Mouse (Mus musculus) layer of hippocampus, adult 2 months (tissue): ENCODE results near the gene Onecut1. TPM values are rescaled to one million over a fixed set of nuclear protein-coding genes. Genes with fewer than 3 reads are reported as not detected.
A peak's percentile ranks its signal among the peaks of the same experiment; 100 is the strongest.

Experiments used
- DNase-seq, 2 experiments: peaks; one replicate each; pipeline ENCODE4 v3.0.0; 2022; ENCODE audit warnings: low spot score in 2 of 2
- H3K27ac ChIP-seq: fragments of 200-600 bp; 2 replicates; pipeline ENCODE4 v1.8.1; 2022
- H3K4me3 ChIP-seq: fragments of 200-600 bp; 2 replicates; pipeline ENCODE4 v1.8.1; 2022; ENCODE audit warnings: mild to moderate bottlenecking
- CTCF ChIP-seq: fragments of 200-600 bp; conservative IDR thresholded peaks from 2 replicates; pipeline ENCODE4 v1.8.1; 2022; ENCODE audit warnings: antibody characterized with exemption, mild to moderate bottlenecking, moderate library complexity
- long read RNA-seq, 2 experiments: library from polyadenylated mRNA; stranded (forward); transcript quantifications; one replicate each; pipeline ENCODE4 v2.0.0; 2021; ENCODE audit warnings: borderline mapping rate in 2 of 2
- total RNA-seq, 2 experiments: library from RNA; stranded (reverse); gene quantifications; 2 replicates each; pipeline ENCODE4 v1.2.3; 2021

The Onecut1 gene
- 1 to 10 TPM in 1 of 2 experiments, under 1 TPM in 1; 0.92 to 1.3 TPM for total RNA-seq
- long read RNA-seq, experiment 1 = 0 reads
- long read RNA-seq, experiment 2, partial matches to known transcripts = 0 of 1 reads
- long read RNA-seq, experiment 2, other reads (novel, unspliced or antisense) = 1 of 1 reads

DNA sequence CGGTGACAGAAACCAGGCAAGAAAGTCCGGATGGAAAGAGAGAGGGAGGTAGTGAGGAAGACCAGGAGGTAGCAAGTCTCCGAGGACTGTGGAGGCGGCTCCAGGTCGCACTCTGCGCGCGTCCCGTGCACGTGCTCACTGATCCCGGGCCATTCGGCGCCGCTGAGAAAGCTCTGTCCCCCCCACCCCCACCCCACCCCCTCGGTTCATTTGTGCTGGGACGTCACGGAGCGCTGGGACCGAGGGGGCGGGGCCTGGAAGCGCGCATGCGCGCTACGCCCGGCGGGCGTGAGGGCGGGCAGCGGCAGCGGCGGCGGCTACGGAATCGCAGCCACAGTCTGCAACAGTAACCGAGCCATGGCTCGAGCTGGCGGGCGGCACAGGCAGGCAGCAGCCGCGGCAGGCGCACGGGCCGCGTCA, at the start of gene Onecut1:
Gene Onecut1 (plus strand): TSS at position 361 of the 420 bp plus-strand sequence.
- TF ChIP-seq CTCF = no peak
- Histone ChIP-seq H3K27ac (peak within 1 kb of the TSS; percentile 29), H3K4me3 (peak within 1 kb of the TSS; percentile 52)
- DNase-seq = peak in 1 of 2 experiments; percentile 60

DNA sequence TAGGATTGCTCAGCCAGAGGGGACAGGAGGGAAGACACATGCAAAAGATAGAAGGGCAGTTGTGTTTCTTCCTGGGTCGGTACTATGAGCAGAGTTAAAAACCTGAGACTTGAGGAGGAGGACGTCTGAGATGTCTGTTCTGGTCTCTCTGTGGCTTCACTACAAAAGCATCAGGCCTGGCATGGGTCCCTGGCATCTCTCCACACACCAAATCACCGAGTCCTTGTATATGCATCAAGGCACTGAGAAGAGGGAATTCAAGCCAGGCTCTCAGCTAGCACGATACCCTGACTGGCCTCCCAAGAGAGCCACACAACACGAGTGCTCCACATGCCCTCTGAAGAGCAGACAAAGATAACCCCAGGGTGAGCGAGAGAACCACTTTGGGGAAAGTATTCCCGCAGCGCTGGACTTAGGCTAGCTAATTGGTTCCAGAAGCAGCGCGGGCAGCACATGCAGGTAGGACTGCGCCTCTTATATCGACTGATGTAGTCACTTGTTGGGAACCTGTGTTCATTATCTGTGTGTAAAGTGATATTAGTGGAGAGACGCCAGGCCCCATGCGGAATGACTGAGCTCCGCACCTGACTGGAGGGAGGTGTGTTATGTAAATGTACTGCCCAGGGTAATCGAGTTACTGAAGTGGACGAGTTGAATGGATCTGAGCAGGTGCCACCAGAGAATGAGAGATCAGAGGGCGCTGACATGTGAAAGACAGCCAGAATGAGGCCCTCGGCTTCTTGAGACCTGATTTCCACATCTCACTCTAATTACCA, 41.8 kb upstream of the Onecut1 start:
- H3K27ac ChIP-seq = no peak overlapping the region
- DNase-seq = no peak

DNA sequence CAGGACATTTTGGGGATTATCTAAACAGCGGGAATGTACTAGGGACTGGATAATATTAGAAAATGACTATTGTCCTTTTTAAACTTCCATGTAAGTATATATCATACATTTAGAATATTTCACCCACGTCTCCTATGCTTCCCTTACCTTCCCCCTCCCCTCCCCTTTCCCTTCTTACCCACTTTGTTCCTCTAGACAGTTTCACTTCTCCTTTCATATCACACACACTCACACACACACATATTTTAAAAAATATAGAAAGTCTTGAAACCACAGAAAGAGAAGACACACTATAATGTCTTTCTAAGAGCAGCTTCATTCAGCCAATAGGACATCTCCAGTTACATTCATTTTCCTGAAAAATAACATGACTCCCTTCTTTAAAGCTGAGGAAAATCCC, 36.6 kb upstream of the Onecut1 start:
- DNase-seq = no peak
- TF ChIP-seq CTCF = no peak
- no peak overlapping the region for H3K4me3 ChIP-seq
- H3K27ac ChIP-seq = no peak overlapping the region

More for the DNA sequence above, 41.8 kb upstream of the Onecut1 start:
- TF ChIP-seq CTCF = no peak
- H3K4me3 ChIP-seq = no peak overlapping the region

DNA sequence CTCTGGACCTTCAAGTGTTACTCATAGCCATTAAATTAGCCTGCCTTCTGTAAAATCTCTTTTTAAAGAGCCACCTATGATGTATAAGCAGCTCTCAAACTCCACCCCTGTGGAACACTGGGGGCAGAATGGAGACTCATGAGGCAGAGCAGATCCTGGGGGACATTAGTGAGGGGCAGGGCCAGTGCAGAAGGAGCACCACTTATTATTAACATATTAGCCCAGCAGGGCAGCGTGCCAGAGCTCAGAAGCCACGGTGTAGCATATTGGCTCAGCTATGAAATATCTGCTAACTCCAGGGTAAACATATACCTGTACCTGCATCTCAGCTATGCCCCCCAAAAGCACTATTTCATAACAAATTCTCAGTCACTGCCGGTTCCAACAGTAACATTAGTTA, 32.5 kb upstream of the Onecut1 start:
- no peak for DNase-seq
- Histone ChIP-seq H3K4me3 (no peak overlapping the region), H3K27ac (no peak overlapping the region)
- no peak for TF ChIP-seq CTCF

DNA sequence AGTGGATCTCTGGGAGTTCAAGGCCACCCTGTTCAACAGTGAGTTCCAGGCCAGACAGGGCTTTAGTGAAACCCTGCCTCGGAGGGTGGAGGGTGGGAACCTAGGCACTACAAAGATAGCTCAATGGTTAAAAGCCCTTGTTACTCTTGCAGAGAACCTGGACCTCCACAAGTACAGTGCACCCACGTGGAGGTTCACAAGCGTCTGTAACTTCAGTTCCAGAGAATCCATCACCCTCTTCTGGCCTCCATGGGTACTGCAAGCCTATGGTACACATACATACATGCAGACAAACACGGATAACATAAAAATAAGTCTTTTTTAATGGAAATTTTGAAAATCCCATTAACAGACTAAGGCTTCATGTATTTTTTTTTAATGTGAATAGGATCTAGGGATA, 18.8 kb upstream of the Onecut1 start:
- DNase-seq = no peak
- H3K4me3 ChIP-seq = no peak overlapping the region
- TF ChIP-seq CTCF = 0 out of 2 replicates have a peak, but pooled peaks have one; percentile 13
- H3K27ac ChIP-seq = no peak overlapping the region

DNA sequence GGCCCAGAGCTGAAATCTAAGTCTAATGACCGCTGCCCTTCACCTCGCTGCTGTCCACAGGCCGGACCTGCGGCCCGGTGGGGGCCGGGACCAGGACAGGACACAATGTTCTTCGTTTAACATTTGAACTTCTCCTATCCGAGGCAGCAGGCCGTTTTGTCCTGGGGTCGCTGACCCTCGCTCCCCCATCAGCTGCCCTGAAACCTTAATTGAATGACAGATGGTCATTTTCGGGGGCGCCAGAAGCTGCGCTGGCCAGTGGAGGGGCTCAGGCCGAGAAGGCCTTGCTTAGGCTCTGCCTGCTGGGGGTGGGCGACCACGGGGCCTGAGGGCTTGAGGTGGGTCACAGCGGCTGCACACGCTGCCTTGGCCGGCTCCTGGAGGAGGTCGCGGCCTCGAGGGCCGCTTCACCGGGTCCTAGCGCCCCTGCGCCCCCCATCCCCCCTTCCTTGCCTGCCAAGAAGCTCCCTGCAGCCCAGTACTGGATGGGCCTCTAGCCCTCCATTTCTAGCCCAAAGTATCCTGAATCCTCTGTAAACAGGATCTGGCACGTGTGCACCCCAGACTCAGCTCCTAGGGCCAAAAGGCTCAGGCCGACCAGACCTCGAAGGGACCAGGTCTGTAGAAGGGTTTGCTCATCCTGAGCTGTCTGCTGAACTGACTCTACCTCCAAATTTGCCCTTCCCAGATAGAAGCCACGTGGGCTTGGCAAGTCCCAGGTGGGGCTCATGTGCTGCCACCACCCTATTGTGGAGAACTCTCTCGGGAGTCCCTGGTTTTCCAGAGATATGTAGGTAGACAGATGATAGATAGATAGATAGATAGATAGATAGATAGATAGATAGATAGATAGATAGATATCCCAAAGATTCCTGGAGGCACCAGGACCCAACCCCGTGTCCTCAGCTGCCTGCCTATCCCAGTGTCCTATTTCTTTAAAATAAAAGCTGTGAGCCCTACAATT, 14.6 kb upstream of the Onecut1 start:
- DNase-seq = no peak
- Histone ChIP-seq H3K4me3 (no peak overlapping the region), H3K27ac (no peak overlapping the region)
- no peak for TF ChIP-seq CTCF

DNA sequence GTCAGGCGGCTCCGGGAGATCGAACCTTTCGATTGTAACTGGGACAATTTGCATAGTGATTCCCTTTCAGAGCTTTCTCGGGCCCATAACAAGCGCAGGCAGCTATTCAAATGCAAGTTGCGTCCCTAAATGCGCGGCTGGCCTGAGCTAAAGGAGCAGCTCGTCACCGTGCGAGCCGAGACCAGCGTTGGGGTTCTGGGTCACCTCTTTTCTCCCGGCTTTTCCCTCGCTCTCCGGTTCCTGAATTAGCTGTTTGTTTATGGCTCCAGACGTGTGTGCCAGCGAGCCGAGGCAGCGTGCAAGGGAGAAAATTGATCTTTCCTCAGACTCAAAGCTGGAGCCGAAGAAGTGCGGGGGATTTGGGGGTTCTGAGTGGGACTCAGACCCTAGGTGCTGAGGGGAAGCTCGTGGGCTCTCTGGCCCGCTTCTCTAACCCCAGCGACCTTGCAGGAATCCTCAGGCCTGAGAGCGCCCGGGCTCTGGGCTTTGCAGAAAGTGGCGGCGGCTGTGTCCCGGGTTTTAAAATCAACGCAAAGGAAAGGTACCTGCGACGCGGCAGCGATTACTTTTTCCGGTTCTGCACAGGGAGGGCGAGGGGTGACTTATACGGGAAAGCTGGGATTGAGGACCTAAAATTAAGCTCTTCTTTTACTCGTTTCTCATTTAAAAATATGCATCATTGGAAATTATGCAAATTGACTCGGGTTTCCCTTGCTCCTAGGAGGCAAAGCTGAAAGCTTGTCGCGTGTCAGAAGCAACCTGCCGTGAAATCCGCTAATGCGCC, 13.1 kb upstream of the Onecut1 start:
- TF ChIP-seq CTCF = no peak
- H3K4me3 ChIP-seq = peak overlapping the region; percentile 41
- H3K27ac ChIP-seq = no peak overlapping the region
- no peak for DNase-seq

DNA sequence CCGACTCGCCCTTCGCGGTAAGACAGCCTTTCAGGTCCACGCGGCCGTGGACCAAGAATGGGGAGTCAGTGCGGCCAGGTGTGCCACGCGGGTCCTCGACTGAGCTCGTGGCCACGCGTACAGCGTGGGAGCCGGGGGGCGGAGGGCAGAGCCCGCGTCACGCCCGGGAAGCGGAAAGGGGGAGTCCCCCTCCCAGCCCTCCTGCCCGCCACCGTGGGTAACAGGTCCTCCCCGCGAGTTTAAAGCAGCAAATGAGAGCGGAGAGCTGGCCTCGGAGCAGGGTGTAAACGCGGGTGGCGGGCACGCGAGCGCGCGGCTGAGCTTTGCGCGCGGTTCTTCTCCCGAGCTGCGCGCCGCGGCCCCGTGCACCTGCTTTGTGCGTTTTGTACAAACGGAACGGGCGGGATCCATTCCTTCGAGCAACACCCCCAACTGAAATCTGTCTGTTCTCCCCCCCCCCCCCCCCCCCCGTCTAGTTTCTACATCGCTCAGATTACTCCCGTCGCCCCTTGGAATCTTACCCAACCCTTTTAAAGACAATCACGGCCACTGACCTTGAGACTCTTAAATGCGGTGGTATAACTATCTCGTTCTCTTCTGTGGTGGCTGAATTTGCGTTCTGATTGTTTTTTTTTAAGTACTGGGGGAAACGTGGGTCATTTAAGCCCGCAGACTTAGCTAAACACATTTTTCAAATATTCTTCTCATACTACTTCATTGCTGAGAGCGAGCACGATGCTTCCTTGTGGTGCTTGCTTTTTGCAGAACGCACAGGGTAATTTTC, 12.3 kb upstream of the Onecut1 start:
- TF ChIP-seq CTCF = no peak
- no peak overlapping the region for H3K27ac ChIP-seq
- DNase-seq = no peak
- peak overlapping the region; percentile 41 for H3K4me3 ChIP-seq

DNA sequence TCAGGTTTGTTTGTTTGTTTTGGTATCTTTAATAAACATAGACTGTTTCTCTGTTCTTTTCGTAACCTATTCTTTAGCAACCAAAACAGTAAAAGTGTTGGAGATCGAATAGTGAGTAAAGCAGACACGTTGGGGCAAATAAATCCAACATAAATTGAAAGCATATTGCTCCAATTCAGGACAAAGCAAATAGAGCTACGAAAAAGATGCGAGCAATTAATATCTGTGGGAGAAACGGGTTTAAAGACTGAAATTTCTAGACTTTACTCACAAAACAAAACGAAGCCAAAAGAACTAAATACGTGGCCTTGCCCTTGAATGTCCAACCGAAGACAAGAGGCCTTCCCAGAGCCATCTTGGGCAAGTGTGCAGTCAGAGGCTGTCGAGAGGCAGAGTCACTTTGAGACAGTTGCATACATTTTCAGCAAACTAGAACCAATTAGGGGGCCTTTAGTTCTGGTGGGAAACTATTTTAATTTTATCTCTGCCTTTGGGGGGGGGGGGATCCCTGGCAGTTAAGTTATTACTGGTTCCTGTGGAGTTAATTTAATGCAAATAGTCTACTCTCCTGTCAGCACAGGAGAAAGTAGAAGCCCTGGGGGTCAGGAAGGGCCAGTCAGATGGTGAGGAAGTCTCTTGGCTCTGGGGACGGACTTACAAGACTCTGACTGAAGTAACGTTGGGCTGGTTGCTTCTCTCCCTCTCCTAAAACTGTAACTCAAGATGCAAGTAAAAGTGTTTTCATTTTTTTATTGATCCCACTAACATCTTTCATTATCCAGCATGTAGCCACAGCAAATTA, 11.5 kb upstream of the Onecut1 start:
- Histone ChIP-seq H3K4me3 (no peak overlapping the region), H3K27ac (no peak overlapping the region)
- DNase-seq = no peak
- TF ChIP-seq CTCF = no peak

DNA sequence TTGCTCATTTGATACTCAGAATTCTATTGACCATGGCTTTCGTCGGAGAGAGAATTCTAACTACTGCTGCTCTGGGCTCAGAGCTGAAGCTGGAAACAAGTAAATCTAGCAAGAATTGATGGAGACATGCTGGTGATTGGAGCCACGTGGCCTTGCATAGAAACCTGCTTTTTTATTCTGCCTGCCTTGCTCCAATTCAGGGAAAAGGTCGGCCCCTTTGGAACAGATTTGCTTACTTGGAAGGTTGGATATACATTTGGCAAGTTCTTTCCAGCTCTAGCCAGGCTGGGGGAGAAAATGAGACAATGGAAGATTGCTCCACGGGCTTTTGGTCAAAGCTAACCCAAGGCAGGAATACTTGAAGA, 11.0 kb upstream of the Onecut1 start:
- Histone ChIP-seq H3K4me3 (no peak overlapping the region), H3K27ac (no peak overlapping the region)
- DNase-seq = no peak
- no peak for TF ChIP-seq CTCF

DNA sequence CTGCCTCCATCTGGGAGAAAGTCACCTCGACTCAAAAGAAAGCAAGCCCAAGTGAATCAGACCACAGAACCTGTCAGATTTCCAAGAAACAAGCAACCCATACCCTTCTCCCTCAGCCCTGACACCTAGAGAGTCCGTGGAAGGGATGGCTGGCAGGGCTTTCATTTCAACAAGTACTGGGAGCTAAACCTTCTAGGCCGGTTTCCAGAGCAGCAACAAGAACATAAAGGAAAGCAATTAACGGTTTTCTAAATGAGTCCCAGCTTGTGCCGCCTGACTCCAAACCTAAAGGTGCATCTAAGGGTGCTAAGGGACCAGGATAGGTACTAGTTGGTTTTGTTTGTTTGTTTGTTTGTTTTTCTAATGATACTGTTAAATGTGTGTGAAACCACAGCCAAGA, 10.1 kb upstream of the Onecut1 start:
- TF ChIP-seq CTCF = no peak
- H3K27ac ChIP-seq = no peak overlapping the region
- DNase-seq = no peak
- no peak overlapping the region for H3K4me3 ChIP-seq
